Mouse (Mus musculus): ENCODE results near the gene Pias4.
A peak's percentile ranks its signal among the peaks of the same experiment; 100 is the strongest.

DNA sequence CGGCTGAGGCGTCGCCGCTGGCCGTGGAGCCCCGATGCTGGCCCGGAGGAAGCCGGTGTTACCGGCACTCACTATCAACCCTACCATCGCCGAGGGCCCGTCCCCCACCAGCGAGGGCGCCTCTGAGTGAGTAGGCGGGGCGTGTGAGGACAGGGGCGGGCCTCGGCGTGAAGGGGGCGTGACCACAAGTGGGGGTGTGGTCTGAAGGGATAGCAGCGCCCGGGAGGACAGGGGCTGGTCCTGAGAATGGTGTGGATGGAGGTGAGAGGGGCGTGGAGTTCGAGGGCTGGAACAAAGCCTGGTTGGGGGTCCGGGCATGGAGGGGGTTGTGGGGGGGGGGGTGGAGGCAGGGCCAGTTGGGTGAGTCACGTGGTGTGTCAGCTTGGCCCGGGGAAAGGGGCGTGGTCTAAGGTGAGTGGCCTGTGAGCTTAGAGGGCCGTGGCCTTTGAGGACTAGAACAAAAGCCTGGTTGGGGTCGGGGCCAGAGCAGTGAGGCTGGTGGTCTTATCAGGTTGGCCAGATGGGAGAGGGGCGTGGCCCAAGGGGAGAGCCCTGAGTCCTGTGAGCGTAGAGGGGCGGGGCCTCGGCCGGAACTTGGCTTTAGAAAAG, 61.5 kb downstream of the Pias4 start:
- TF ChIP-seq CTCF (IDR thresholded peaks at IDR 0.05; ENCODE audit: borderline replicate concordance, control insufficient read depth, extremely low read depth, insufficient read depth, low read length, poor library complexity), result peak; percentile 39; the same call in 1 of the 2 replicates
- no peak for TF ChIP-seq POLR2A (IDR thresholded peaks at IDR 0.05; ENCODE audit: control insufficient read depth, extremely low read depth, insufficient read depth, low read length, poor library complexity)
